15 mouse cellular contexts compared by ENCODE assay signal in genomic region chr9:69300296-69300695, GRCm38 (mm10).
"Had no signal": no experiment of that assay in that cellular context is flagged by ENCODE, and none has a peak within 500 bp of the region (broad histone marks: within the 10 kb centered on the region; RNA-seq: fewer than 3 reads in every experiment).

No protein-coding gene starts in this region.

- ATAC-seq: midbrain, embryonic 16.5 days had no signal

- H3K9me3 ChIP-seq: kidney, embryonic 15.5 days; limb, embryonic 13.5 days; liver, embryonic 15.5 days; midbrain, embryonic 12.5 days; neural tube, embryonic 13.5 days; stomach, embryonic 15.5 days had no signal

- H3K4me3 ChIP-seq: kidney, embryonic 15.5 days; limb, embryonic 13.5 days; liver, embryonic 15.5 days; midbrain, embryonic 12.5 days; neural tube, embryonic 13.5 days; stomach, embryonic 15.5 days had no signal

- H3K27ac ChIP-seq: macrophage; midbrain, embryonic 12.5 days; stomach, embryonic 15.5 days had no signal

- DNase-seq: kidney, postnatal 36 days; left cerebral cortex, postnatal 4 days; lung, embryonic 14.5 days; lung, postnatal 10 days; retina, postnatal 1 day; right cerebral cortex, postnatal 14 days; thymus, postnatal 36 days had no signal

- H3K36me3 ChIP-seq: kidney, embryonic 15.5 days; limb, embryonic 13.5 days; liver, embryonic 15.5 days; midbrain, embryonic 12.5 days; neural tube, embryonic 13.5 days; stomach, embryonic 15.5 days had no signal

- H3K4me2 ChIP-seq: kidney, embryonic 15.5 days; liver, embryonic 15.5 days; midbrain, embryonic 12.5 days; neural tube, embryonic 13.5 days; stomach, embryonic 15.5 days had no signal

- H3K9ac ChIP-seq: kidney, embryonic 15.5 days; limb, embryonic 13.5 days; liver, embryonic 15.5 days; lung, embryonic 14.5 days; midbrain, embryonic 12.5 days; neural tube, embryonic 13.5 days; stomach, embryonic 15.5 days had no signal

- H3K27me3 ChIP-seq: kidney, embryonic 15.5 days; liver, embryonic 15.5 days; stomach, embryonic 15.5 days had no signal
